Mouse (Mus musculus) heart, adult 2 months (tissue): Measurements from ENCODE around the gene Xrcc1.

Experiments used
- CTCF ChIP-seq: fragments of 200-600 bp; IDR thresholded peaks from 2 replicates; pipeline ENCODE4 v1.8.1; 2022; ENCODE audit warnings: antibody characterized with exemption, mild to moderate bottlenecking, moderate library complexity
- POLR2A ChIP-seq: fragments of 200-500 bp; IDR thresholded peaks from 2 replicates; pipeline ENCODE4 v1.6.1; 2011; ENCODE audit warnings: mild to moderate bottlenecking, low read depth, low read length, control low read depth; ENCODE audit not compliant: insufficient read depth

DNA sequence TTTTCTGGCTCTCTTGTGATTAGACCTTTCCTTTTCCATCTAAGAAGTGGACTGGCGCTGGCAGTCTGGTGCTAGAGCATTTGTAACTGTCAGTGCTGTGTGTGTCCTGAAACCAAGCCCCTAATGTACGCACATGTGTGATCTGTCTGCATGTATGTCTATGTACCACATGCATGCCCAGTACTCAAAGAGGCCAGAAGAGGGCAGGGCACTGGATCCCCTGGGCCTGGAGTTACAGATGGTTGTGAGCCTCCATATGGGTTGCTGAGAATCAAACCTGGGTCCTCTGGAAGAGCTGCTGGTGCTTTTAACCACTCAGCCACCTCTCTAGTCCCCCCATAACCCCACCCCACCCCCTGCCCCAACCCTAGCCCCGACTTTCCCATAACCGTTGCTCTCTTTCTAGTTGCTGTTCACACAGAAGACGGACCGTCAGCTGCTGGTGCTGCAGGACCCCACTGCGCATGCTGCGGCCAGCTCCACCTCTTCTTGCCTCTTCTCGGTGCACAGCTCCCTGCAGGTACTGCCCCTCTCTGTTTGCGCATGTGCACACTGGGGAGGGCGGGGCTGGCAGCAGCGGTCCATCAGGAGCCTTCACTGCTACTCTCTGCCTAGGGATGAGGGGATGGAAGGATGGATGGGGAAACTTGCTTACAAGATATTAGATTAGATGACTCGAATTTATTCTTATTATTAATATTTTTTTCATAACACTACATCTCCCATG, 73.7 kb downstream of the Xrcc1 start:
- TF ChIP-seq POLR2A (no peak), CTCF (no peak)
